Mouse (Mus musculus) hindbrain, embryonic 11.5 days (tissue): ENCODE data around the gene Dydc2. TPM values are rescaled to one million over a fixed set of nuclear protein-coding genes. Genes with fewer than 3 reads are reported as not detected.

ENCODE experiments used
- ATAC-seq: fragments of 200-750 bp; cut with Nextera tagmentation; 2 replicates; pipeline ENCODE4 v1.8.0; 2017; ENCODE audit warnings: mild to moderate bottlenecking, moderate TSS enrichment, moderate library complexity; ENCODE audit not compliant: low FRiP score
- DNase-seq: peaks from one replicate; pipeline ENCODE4 v3.0.0-alpha.2; 2015; ENCODE audit warnings: low spot score
- H3K27ac ChIP-seq: fragments of 300-500 bp; sonication (generic); 2 replicates; pipeline ENCODE4 v1.5.1; 2014; ENCODE audit warnings: mild to moderate bottlenecking, low read depth, low read length
- H3K27me3 ChIP-seq: fragments of 300-500 bp; sonication (generic); 2 replicates; pipeline ENCODE4 v1.6.1; 2014; ENCODE audit warnings: mild to moderate bottlenecking, low read length, moderate library complexity, mixed read lengths; ENCODE audit not compliant: control insufficient read depth, insufficient read depth
- H3K36me3 ChIP-seq: fragments of 300-500 bp; sonication (generic); 2 replicates; pipeline ENCODE4 v1.6.1; 2014; ENCODE audit warnings: mild to moderate bottlenecking, low read length, moderate library complexity, mixed read lengths; ENCODE audit not compliant: control insufficient read depth, insufficient read depth
- H3K4me1 ChIP-seq: fragments of 300-500 bp; sonication (generic); replicated peaks from 2 replicates; pipeline ENCODE4 v1.6.1; 2014; ENCODE audit warnings: low read length, mixed read lengths; ENCODE audit not compliant: control insufficient read depth, insufficient read depth
- H3K4me2 ChIP-seq: fragments of 300-500 bp; sonication (generic); replicated peaks from 2 replicates; pipeline ENCODE4 v1.6.1; 2014; ENCODE audit warnings: mild to moderate bottlenecking, low read depth, low read length
- H3K4me3 ChIP-seq: fragments of 300-500 bp; sonication (generic); 2 replicates; pipeline ENCODE4 v1.5.1; 2014; ENCODE audit warnings: low read depth, low read length
- H3K9ac ChIP-seq: fragments of 300-500 bp; sonication (generic); 2 replicates; pipeline ENCODE4 v1.6.1; 2014; ENCODE audit warnings: low read depth, low read length
- H3K9me3 ChIP-seq: fragments of 300-500 bp; sonication (generic); 2 replicates; pipeline ENCODE4 v1.6.1; 2016; ENCODE audit warnings: low read length; ENCODE audit not compliant: control insufficient read depth
- WGBS: fragments of 180-500 bp; shearing (Covaris S2); extraction: QIAGEN DNeasy Blood & Tissue Kit; methylation state at CpG from one replicate; pipeline ENCODE4 v1.1.7; 2014; 5-methylcytosine and 5-hydroxymethylcytosine counted together
- polyA plus RNA-seq: library from polyadenylated mRNA; unstranded; fragments of >200 nt; fragmentation: Nextera tagmentation; extraction: Ambion mirVana; gene quantifications from 2 replicates; pipeline ENCODE4 v1.2.1, GENCODE M21; 2014

Gene Dydc2
- polyA plus RNA-seq, result 0.32 and 0.93 TPM in 2 replicates

- H3K4me3 ChIP-seq, result no peak within 1 kb of the TSS
- ATAC-seq (no peak), DNase-seq (no peak)
- no peak within 1 kb of the TSS for H3K9ac ChIP-seq
- no peaks in the 10 kb centered on the region for H3K27me3 ChIP-seq
- H3K9me3 ChIP-seq, result no peaks in the 10 kb centered on the region
- no peaks in the 10 kb centered on the region for H3K36me3 ChIP-seq
- no peaks in the 10 kb centered on the region for H3K4me1 ChIP-seq
- H3K27ac ChIP-seq, result no peak within 1 kb of the TSS
- H3K4me2 ChIP-seq, result no peak within 1 kb of the TSS
These were observed at the start of gene Dydc2 for GRCm38 (mm10) chr14:41069108-41069507. TSS of gene Dydc2 (minus strand) at chr14:41069208.

- no peaks in the 10 kb centered on the region for H3K9me3 ChIP-seq
- ATAC-seq (no peak), DNase-seq (no peak)
- no peak overlapping the region for H3K4me2 ChIP-seq
- no peak overlapping the region for H3K9ac ChIP-seq
- WGBS, result 80% methylated on average over 3 of the region's 3 CpGs
- no peaks in the 10 kb centered on the region for H3K4me1 ChIP-seq
- H3K27ac ChIP-seq, result no peak overlapping the region
- H3K36me3 ChIP-seq, result no peaks in the 10 kb centered on the region
- H3K4me3 ChIP-seq, result no peak overlapping the region
- no peaks in the 10 kb centered on the region for H3K27me3 ChIP-seq
These were observed 47.3 kb upstream of the Dydc2 start for GRCm38 (mm10) chr14:41116271-41116670.

- Histone ChIP-seq H3K27ac (no peak overlapping the region), H3K9ac (no peak overlapping the region), H3K9me3 (no peaks in the 10 kb centered on the region), H3K4me2 (no peak overlapping the region), H3K36me3 (no peaks in the 10 kb centered on the region), H3K27me3 (no peaks in the 10 kb centered on the region), H3K4me1 (no peaks in the 10 kb centered on the region), H3K4me3 (no peak overlapping the region)
- WGBS, result 80% methylated on average over 4 of the region's 4 CpGs
- ATAC-seq, result no peak
- DNase-seq, result no peak
These were observed 43.9 kb upstream of the Dydc2 start for GRCm38 (mm10) chr14:41112944-41113343.

GRCm38 (mm10) chr14:41111031-41111668 lies 42.1 kb upstream of the Dydc2 start:
- Histone ChIP-seq H3K9me3 (no peaks in the 10 kb centered on the region), H3K36me3 (no peaks in the 10 kb centered on the region), H3K4me3 (no peak overlapping the region), H3K27ac (no peak overlapping the region), H3K9ac (no peak overlapping the region), H3K27me3 (no peaks in the 10 kb centered on the region), H3K4me2 (no peak overlapping the region), H3K4me1 (no peaks in the 10 kb centered on the region)
- no peak for ATAC-seq
- DNase-seq, result no peak
- 93% methylated on average over 7 of the region's 7 CpGs for WGBS

- no peak within 1 kb of the TSS for H3K27ac ChIP-seq
- no peaks in the 10 kb centered on the region for H3K36me3 ChIP-seq
- WGBS, result 77% methylated on average over 10 of the region's 10 CpGs
- H3K9ac ChIP-seq, result no peak within 1 kb of the TSS
- ATAC-seq (no peak), DNase-seq (no peak)
- H3K4me3 ChIP-seq, result no peak within 1 kb of the TSS
- H3K27me3 ChIP-seq, result no peaks in the 10 kb centered on the region
- H3K9me3 ChIP-seq, result no peaks in the 10 kb centered on the region
- no peak within 1 kb of the TSS for H3K4me2 ChIP-seq
- H3K4me1 ChIP-seq, result no peaks in the 10 kb centered on the region
These were observed 35.9 kb upstream of the Dydc2 start, which contains the start of gene Mat1a for GRCm38 (mm10) chr14:41104853-41105444. TSS of gene Mat1a (plus strand) at chr14:41105035.

- Histone ChIP-seq H3K4me1 (no peaks in the 10 kb centered on the region), H3K9me3 (no peaks in the 10 kb centered on the region), H3K4me3 (no peak overlapping the region), H3K4me2 (no peak overlapping the region), H3K27ac (no peak overlapping the region), H3K27me3 (no peaks in the 10 kb centered on the region), H3K9ac (no peak overlapping the region), H3K36me3 (no peaks in the 10 kb centered on the region)
- DNase-seq (no peak), ATAC-seq (no peak)
- WGBS, result 88% methylated on average over 2 of the region's 2 CpGs
These were observed 33.3 kb upstream of the Dydc2 start for GRCm38 (mm10) chr14:41102269-41102668.

- Histone ChIP-seq H3K4me3 (no peak overlapping the region), H3K9me3 (no peaks in the 10 kb centered on the region), H3K27me3 (no peaks in the 10 kb centered on the region), H3K4me2 (no peak overlapping the region), H3K36me3 (no peaks in the 10 kb centered on the region), H3K9ac (no peak overlapping the region), H3K4me1 (no peaks in the 10 kb centered on the region), H3K27ac (no peak overlapping the region)
- 92% methylated on average over 5 of the region's 5 CpGs for WGBS
- no peak for DNase-seq
- no peak for ATAC-seq
These were observed 32.2 kb upstream of the Dydc2 start for GRCm38 (mm10) chr14:41101242-41101641.

- no peak overlapping the region for H3K9ac ChIP-seq
- no peaks in the 10 kb centered on the region for H3K36me3 ChIP-seq
- H3K27ac ChIP-seq, result no peak overlapping the region
- WGBS, result 82% methylated on average over 3 of the region's 3 CpGs
- H3K27me3 ChIP-seq, result no peaks in the 10 kb centered on the region
- DNase-seq, result no peak
- H3K4me3 ChIP-seq, result no peak overlapping the region
- no peaks in the 10 kb centered on the region for H3K4me1 ChIP-seq
- no peak overlapping the region for H3K4me2 ChIP-seq
- no peak for ATAC-seq
- no peaks in the 10 kb centered on the region for H3K9me3 ChIP-seq
These were observed 31.7 kb upstream of the Dydc2 start for GRCm38 (mm10) chr14:41100712-41101111.

- ATAC-seq (no peak), DNase-seq (no peak)
- no peaks in the 10 kb centered on the region for H3K4me1 ChIP-seq
- no peaks in the 10 kb centered on the region for H3K36me3 ChIP-seq
- H3K9me3 ChIP-seq, result no peaks in the 10 kb centered on the region
- no peak overlapping the region for H3K4me3 ChIP-seq
- no peaks in the 10 kb centered on the region for H3K27me3 ChIP-seq
- no peak overlapping the region for H3K27ac ChIP-seq
- 95% methylated on average over 1 of the region's 1 CpGs for WGBS
- H3K4me2 ChIP-seq, result no peak overlapping the region
- no peak overlapping the region for H3K9ac ChIP-seq
These were observed 29.7 kb upstream of the Dydc2 start for GRCm38 (mm10) chr14:41098726-41099125.
